Mouse (Mus musculus): Measurements from ENCODE around the gene Slc7a5.
A peak's percentile ranks its signal among the peaks of the same experiment; 100 is the strongest.

Gene Slc7a5

GRCm38 (mm10) chr8:121847987-121848386 lies 59.5 kb downstream of the Slc7a5 start:
- DNase-seq: no peak

- no peak for DNase-seq
Measured at GRCm38 (mm10) chr8:121847261-121847822, 60.2 kb downstream of the Slc7a5 start.

GRCm38 (mm10) chr8:121846815-121847214 lies 60.7 kb downstream of the Slc7a5 start:
- no peak for DNase-seq

GRCm38 (mm10) chr8:121844765-121845164 lies 62.7 kb downstream of the Slc7a5 start:
- DNase-seq: no peak

GRCm38 (mm10) chr8:121843184-121843733 lies 64.2 kb downstream of the Slc7a5 start:
- DNase-seq: no peak

- DNase-seq: peak; percentile 13
Measured at GRCm38 (mm10) chr8:121842064-121842955, 65.2 kb downstream of the Slc7a5 start.

- peak; percentile 84 for DNase-seq
Measured at GRCm38 (mm10) chr8:121841242-121841641, 66.3 kb downstream of the Slc7a5 start.

- peak; percentile 72 for DNase-seq
Measured at GRCm38 (mm10) chr8:121832503-121832902, 75.0 kb downstream of the Slc7a5 start.

GRCm38 (mm10) chr8:121832061-121832460 lies 75.4 kb downstream of the Slc7a5 start:
- DNase-seq: peak; percentile 11

All from cerebellum, adult 9-11 months (tissue).